Mouse (Mus musculus): Measurements from ENCODE around the gene Cdk9. TPM values are rescaled to one million over a fixed set of nuclear protein-coding genes. Genes with fewer than 3 reads are reported as not detected.

The Cdk9 gene
- total RNA-seq (2012; rRNA removed): 68.0 and 72.4 TPM in 2 replicates

DNA sequence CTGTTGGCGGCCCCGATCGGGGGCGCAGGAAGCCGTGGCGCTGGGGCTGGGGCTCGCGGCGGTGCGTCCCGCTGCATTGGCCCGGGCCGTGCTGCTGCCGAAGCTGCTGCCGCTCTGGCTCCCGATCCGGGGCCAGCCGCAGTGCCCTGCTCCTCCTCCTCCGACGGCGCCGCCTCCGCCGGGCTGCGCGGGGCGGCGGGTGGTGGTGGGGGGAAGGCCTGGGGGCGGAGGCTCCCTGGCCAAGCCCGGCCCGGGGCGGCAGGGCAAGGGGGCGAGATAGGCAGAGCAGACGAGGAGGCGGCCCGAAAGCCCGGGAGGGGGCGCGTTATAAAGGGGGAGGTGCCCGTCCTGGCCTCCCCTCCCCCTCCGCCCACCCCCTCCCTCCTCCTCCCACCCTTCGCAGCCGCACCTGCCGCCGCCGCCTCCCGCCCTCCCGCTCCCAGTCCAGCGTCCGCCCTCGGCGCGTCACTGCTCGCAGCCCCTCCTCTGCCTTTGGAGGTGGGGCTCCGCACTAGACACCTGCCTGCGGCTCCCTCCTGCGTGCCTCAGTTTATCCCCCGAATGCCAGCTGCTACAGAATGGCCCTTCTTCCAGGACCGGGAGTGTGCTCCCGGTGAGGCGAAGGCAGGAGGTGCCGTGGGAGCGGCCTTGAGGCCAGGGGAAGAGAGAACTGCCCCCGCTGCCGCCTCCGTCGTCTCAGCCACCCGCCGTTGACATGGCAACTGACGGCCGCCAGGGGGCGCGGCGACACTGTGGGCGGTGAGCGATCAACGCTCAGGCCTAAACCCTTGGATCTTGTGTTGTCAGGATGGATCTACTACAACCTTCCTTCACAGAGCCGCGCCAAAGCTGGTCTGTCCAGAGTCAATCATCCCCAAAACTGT, at the start of gene Cdk9:
Gene Cdk9, minus strand, starts transcription at position 143 of the 884 bp plus-strand sequence.
- in situ Hi-C loops (cut with MboI; ENCODE audit: low sequenced_read_pairs in 2 of 2, unreplicated experiment in 2 of 2): no loop called here
- peaks cover 5 to 19% of the 10 kb centered on the region in 2 experiments; a peak in 3 of 4 replicates for H3K4me1 ChIP-seq (ENCODE audit: control insufficient read depth in 2 of 2, insufficient read depth in 2 of 2, low read length in 2 of 2, poor library complexity in 1 of 2)
- H3K9me3 ChIP-seq (ENCODE audit: control insufficient read depth, insufficient read depth, low read depth, low read length): no peaks in the 10 kb centered on the region
- TF ChIP-seq CHD2 (IDR thresholded peaks at IDR 0.05; ENCODE audit: low read depth, low read length) (no peak), HCFC1 (IDR thresholded peaks at IDR 0.05; ENCODE audit: borderline replicate concordance, insufficient read depth, low read length) (peak; percentile 52; the same call in 1 of the 2 replicates)
- peaks cover 26% of the 10 kb centered on the region for H3K36me3 ChIP-seq (ENCODE audit: control insufficient read depth, insufficient read depth, low read length, poor library complexity, severe bottlenecking)
- peak within 1 kb of the TSS; percentile 97 for H3K9ac ChIP-seq (ENCODE audit: insufficient read depth, low read depth, low read length, poor library complexity, severe bottlenecking)
- H3K4me3 ChIP-seq (ENCODE audit: insufficient read depth in 1 of 2, low read depth in 1 of 2, low read length in 2 of 2, poor library complexity in 1 of 2, severe bottlenecking in 1 of 2): peak within 1 kb of the TSS; percentile 95 to 99
- peak within 1 kb of the TSS; percentile 87 for H3K27ac ChIP-seq (ENCODE audit: insufficient read depth, low read depth, low read length, poor library complexity, severe bottlenecking)
- DNase-seq (ENCODE audit: low read depth, low spot score): peak; percentile 73

DNA sequence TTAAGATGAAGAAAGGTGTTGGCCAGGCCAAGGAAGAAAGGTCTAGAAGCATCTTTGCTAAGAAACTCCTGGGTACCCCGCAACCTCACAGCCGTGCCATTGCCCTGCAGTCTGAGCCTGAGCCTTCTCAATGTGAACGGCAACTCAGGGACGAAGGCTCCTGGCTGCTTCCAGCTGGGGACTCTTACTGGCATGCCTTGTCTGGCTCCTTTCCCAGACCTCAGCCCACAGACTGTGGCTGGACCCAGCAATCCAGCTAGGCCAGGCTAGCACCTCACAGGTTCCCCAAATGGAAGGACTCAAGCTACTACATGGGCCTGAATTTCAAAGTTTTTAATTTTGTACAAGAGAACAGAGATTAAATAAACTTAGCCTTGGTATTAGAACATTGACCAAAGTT, 49.0 kb upstream of the Cdk9 start:
- no peak overlapping the region for H3K9ac ChIP-seq (ENCODE audit: insufficient read depth, low read depth, low read length, poor library complexity, severe bottlenecking)
- H3K9me3 ChIP-seq (ENCODE audit: control insufficient read depth, insufficient read depth, low read depth, low read length): no peaks in the 10 kb centered on the region
- H3K36me3 ChIP-seq (ENCODE audit: control insufficient read depth, insufficient read depth, low read length, poor library complexity, severe bottlenecking): peaks cover 11% of the 10 kb centered on the region
- in situ Hi-C loops (cut with MboI; ENCODE audit: low sequenced_read_pairs in 2 of 2, unreplicated experiment in 2 of 2): no loop called here
- H3K27ac ChIP-seq (ENCODE audit: insufficient read depth, low read depth, low read length, poor library complexity, severe bottlenecking): no peak overlapping the region
- no peak for DNase-seq (ENCODE audit: low read depth, low spot score)
- peaks cover 0 to 5% of the 10 kb centered on the region in 2 experiments; a peak in 1 of 4 replicates for H3K4me1 ChIP-seq (ENCODE audit: control insufficient read depth in 2 of 2, insufficient read depth in 2 of 2, low read length in 2 of 2, poor library complexity in 1 of 2)
- no peak overlapping the region for H3K4me3 ChIP-seq (ENCODE audit: insufficient read depth in 1 of 2, low read depth in 1 of 2, low read length in 2 of 2, poor library complexity in 1 of 2, severe bottlenecking in 1 of 2)
- TF ChIP-seq ZC3H11A (IDR thresholded peaks at IDR 0.05; ENCODE audit: borderline replicate concordance, low read depth, low read length): no peak
- no peak for TF ChIP-seq ZNF384 (IDR thresholded peaks at IDR 0.05; ENCODE audit: low read depth, low read length)
- TF ChIP-seq MAFK (IDR thresholded peaks at IDR 0.05; ENCODE audit: insufficient read depth, low read depth, low read length): no peak
- no peak for TF ChIP-seq HCFC1 (IDR thresholded peaks at IDR 0.05; ENCODE audit: borderline replicate concordance, insufficient read depth, low read length)
- no peak for TF ChIP-seq CHD2 (IDR thresholded peaks at IDR 0.05; ENCODE audit: low read depth, low read length)

DNA sequence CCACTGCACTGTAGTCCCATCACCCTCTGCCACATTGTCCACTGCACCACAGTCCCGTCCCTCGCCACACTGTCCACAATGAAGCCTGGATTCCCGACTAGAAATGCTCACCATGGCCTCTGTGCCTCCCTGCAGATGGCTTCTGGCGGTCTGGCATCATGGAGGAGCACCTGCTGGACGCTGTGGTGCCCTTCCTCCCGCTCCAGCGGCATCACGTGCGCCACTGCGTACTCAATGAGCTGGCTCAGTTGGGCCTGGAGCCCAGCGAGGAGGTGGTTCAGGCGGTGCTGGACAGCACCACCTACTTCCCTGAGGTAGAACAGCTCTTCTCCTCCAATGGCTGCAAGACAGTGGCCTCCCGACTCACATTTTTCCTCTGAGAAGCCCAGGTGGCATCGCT, 48.5 kb upstream of the Cdk9 start:
- TF ChIP-seq MAFK (IDR thresholded peaks at IDR 0.05; ENCODE audit: insufficient read depth, low read depth, low read length): no peak
- Histone ChIP-seq H3K36me3 (ENCODE audit: control insufficient read depth, insufficient read depth, low read length, poor library complexity, severe bottlenecking) (peaks cover 11% of the 10 kb centered on the region), H3K27ac (ENCODE audit: insufficient read depth, low read depth, low read length, poor library complexity, severe bottlenecking) (no peak overlapping the region), H3K4me3 (ENCODE audit: insufficient read depth in 1 of 2, low read depth in 1 of 2, low read length in 2 of 2, poor library complexity in 1 of 2, severe bottlenecking in 1 of 2) (no peak overlapping the region), H3K9me3 (ENCODE audit: control insufficient read depth, insufficient read depth, low read depth, low read length) (no peaks in the 10 kb centered on the region), H3K9ac (ENCODE audit: insufficient read depth, low read depth, low read length, poor library complexity, severe bottlenecking) (no peak overlapping the region), H3K4me1 (ENCODE audit: control insufficient read depth in 2 of 2, insufficient read depth in 2 of 2, low read length in 2 of 2, poor library complexity in 1 of 2) (peaks cover 0 to 5% of the 10 kb centered on the region in 2 experiments; a peak in 1 of 4 replicates)
- in situ Hi-C loops (cut with MboI; ENCODE audit: low sequenced_read_pairs in 2 of 2, unreplicated experiment in 2 of 2): no loop called here
- DNase-seq (ENCODE audit: low read depth, low spot score): no peak

DNA sequence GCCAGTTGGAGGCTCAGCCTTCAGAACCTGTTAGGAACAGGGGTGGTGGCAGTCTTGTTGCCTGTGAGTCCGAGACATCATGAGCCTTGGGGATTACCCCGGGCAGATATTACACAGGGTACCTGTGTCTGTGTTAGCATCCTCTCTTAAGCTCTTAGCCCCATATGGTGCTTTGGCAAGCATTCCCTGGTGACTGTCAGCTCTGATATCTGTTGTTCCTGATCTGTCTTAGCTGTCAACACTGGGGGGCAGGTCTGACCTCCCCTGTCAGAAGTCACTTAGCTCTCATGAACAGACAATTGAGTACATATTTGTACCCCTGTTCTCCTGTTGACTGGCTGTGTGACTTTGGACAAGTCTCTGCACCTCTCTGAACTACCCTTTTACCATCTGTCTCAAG, 46.1 kb upstream of the Cdk9 start:
- H3K27ac ChIP-seq (ENCODE audit: insufficient read depth, low read depth, low read length, poor library complexity, severe bottlenecking): no peak overlapping the region
- peaks cover 0 to 2% of the 10 kb centered on the region in 2 experiments; a peak in 1 of 4 replicates for H3K4me1 ChIP-seq (ENCODE audit: control insufficient read depth in 2 of 2, insufficient read depth in 2 of 2, low read length in 2 of 2, poor library complexity in 1 of 2)
- H3K9ac ChIP-seq (ENCODE audit: insufficient read depth, low read depth, low read length, poor library complexity, severe bottlenecking): no peak overlapping the region
- TF ChIP-seq CHD2 (IDR thresholded peaks at IDR 0.05; ENCODE audit: low read depth, low read length) (no peak), ZC3H11A (IDR thresholded peaks at IDR 0.05; ENCODE audit: borderline replicate concordance, low read depth, low read length) (no peak)
- in situ Hi-C loops (cut with MboI; ENCODE audit: low sequenced_read_pairs in 2 of 2, unreplicated experiment in 2 of 2): no loop called here
- H3K9me3 ChIP-seq (ENCODE audit: control insufficient read depth, insufficient read depth, low read depth, low read length): no peaks in the 10 kb centered on the region
- H3K36me3 ChIP-seq (ENCODE audit: control insufficient read depth, insufficient read depth, low read length, poor library complexity, severe bottlenecking): peaks cover 11% of the 10 kb centered on the region
- H3K4me3 ChIP-seq (ENCODE audit: insufficient read depth in 1 of 2, low read depth in 1 of 2, low read length in 2 of 2, poor library complexity in 1 of 2, severe bottlenecking in 1 of 2): no peak overlapping the region
- DNase-seq (ENCODE audit: low read depth, low spot score): no peak

DNA sequence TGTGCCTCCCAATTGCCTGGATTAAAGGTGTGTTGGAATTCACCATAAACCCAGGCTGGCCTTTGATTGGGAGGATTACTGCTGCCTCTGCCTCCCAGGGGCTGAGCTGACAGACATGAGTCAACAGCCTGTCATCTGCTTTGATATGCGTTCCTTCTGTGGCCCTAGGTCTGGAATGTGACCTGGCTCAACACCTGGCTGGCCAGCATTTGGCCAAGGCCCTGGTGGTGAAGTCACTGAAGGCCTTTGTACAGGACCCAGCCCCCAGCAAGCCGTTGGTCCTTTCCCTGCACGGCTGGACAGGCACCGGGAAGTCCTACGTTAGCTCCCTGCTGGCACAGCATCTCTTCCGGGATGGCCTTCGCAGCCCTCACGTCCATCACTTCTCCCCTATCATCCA, 45.6 kb upstream of the Cdk9 start:
- H3K4me1 ChIP-seq (ENCODE audit: control insufficient read depth in 2 of 2, insufficient read depth in 2 of 2, low read length in 2 of 2, poor library complexity in 1 of 2): peaks cover 0 to 2% of the 10 kb centered on the region in 2 experiments; a peak in 1 of 4 replicates
- no peak for DNase-seq (ENCODE audit: low read depth, low spot score)
- no peak overlapping the region for H3K4me3 ChIP-seq (ENCODE audit: insufficient read depth in 1 of 2, low read depth in 1 of 2, low read length in 2 of 2, poor library complexity in 1 of 2, severe bottlenecking in 1 of 2)
- TF ChIP-seq CHD2 (IDR thresholded peaks at IDR 0.05; ENCODE audit: low read depth, low read length): no peak
- TF ChIP-seq ZNF384 (IDR thresholded peaks at IDR 0.05; ENCODE audit: low read depth, low read length): no peak
- TF ChIP-seq HCFC1 (IDR thresholded peaks at IDR 0.05; ENCODE audit: borderline replicate concordance, insufficient read depth, low read length): no peak
- no peak for TF ChIP-seq MAFK (IDR thresholded peaks at IDR 0.05; ENCODE audit: insufficient read depth, low read depth, low read length)
- no peak for TF ChIP-seq ZC3H11A (IDR thresholded peaks at IDR 0.05; ENCODE audit: borderline replicate concordance, low read depth, low read length)
- H3K9me3 ChIP-seq (ENCODE audit: control insufficient read depth, insufficient read depth, low read depth, low read length): no peaks in the 10 kb centered on the region
- in situ Hi-C loops (cut with MboI; ENCODE audit: low sequenced_read_pairs in 2 of 2, unreplicated experiment in 2 of 2): no loop called here
- H3K27ac ChIP-seq (ENCODE audit: insufficient read depth, low read depth, low read length, poor library complexity, severe bottlenecking): no peak overlapping the region
- H3K9ac ChIP-seq (ENCODE audit: insufficient read depth, low read depth, low read length, poor library complexity, severe bottlenecking): no peak overlapping the region
- H3K36me3 ChIP-seq (ENCODE audit: control insufficient read depth, insufficient read depth, low read length, poor library complexity, severe bottlenecking): peaks cover 11% of the 10 kb centered on the region
